Mouse (Mus musculus): ENCODE measurements around the gene Prkg2. TPM values are rescaled to one million over a fixed set of nuclear protein-coding genes. Genes with fewer than 3 reads are reported as not detected.

The Prkg2 gene
- total RNA-seq, 1 experiment: 1.8 TPM

GRCm38 (mm10) chr5:99062582-99062981, 25.4 kb upstream of the Prkg2 start:
- in situ Hi-C loops (cut with MboI; ENCODE audit: low sequenced_read_pairs in 2 of 2, unreplicated experiment in 2 of 2): no loop called here
- Histone ChIP-seq H3K9ac (ENCODE audit: insufficient read depth, low read depth, low read length, poor library complexity, severe bottlenecking) (no peak overlapping the region), H3K4me3 (ENCODE audit: insufficient read depth in 1 of 2, low read depth in 1 of 2, low read length in 2 of 2, poor library complexity in 1 of 2, severe bottlenecking in 1 of 2) (no peak overlapping the region), H3K27ac (ENCODE audit: insufficient read depth, low read depth, low read length, poor library complexity, severe bottlenecking) (no peak overlapping the region), H3K4me1 (ENCODE audit: control insufficient read depth in 2 of 2, insufficient read depth in 2 of 2, low read length in 2 of 2, poor library complexity in 1 of 2) (no peaks in the 10 kb centered on the region), H3K9me3 (ENCODE audit: control insufficient read depth, insufficient read depth, low read depth, low read length) (no peaks in the 10 kb centered on the region), H3K36me3 (ENCODE audit: control insufficient read depth, insufficient read depth, low read length, poor library complexity, severe bottlenecking) (no peaks in the 10 kb centered on the region)
- TF ChIP-seq HCFC1 (IDR thresholded peaks at IDR 0.05; ENCODE audit: borderline replicate concordance, insufficient read depth, low read length) (no peak), CHD2 (IDR thresholded peaks at IDR 0.05; ENCODE audit: low read depth, low read length) (no peak), MAFK (IDR thresholded peaks at IDR 0.05; ENCODE audit: insufficient read depth, low read depth, low read length) (no peak), ZNF384 (IDR thresholded peaks at IDR 0.05; ENCODE audit: low read depth, low read length) (no peak), ZC3H11A (IDR thresholded peaks at IDR 0.05; ENCODE audit: borderline replicate concordance, low read depth, low read length) (no peak)
- DNase-seq (ENCODE audit: low read depth, low spot score): no peak

DNA sequence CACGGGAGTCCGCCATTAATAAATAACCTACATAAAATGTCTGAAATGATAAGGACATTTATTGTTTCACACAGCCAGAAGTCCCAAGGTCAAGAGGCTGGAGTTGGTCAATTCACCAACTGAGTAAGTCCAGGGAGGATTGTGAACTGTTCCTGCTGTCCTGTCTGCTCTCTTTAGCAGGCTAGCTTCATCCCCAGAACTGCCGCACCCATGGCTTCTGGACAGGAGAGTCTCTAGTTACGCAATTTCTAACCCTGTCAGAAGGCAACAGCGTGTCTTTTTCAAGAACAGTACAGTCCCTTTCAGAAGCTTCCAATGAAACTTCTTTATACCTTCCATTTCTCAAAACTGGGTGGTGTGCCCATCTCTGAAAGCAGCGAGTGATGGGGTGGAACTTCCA, 1.9 kb upstream of the Prkg2 start:
- Histone ChIP-seq H3K9me3 (ENCODE audit: control insufficient read depth, insufficient read depth, low read depth, low read length) (no peaks in the 10 kb centered on the region), H3K36me3 (ENCODE audit: control insufficient read depth, insufficient read depth, low read length, poor library complexity, severe bottlenecking) (no peaks in the 10 kb centered on the region), H3K9ac (ENCODE audit: insufficient read depth, low read depth, low read length, poor library complexity, severe bottlenecking) (no peak overlapping the region), H3K4me1 (ENCODE audit: control insufficient read depth in 2 of 2, insufficient read depth in 2 of 2, low read length in 2 of 2, poor library complexity in 1 of 2) (0 out of 4 replicates have a peak, but pooled peaks cover 2% of the 10 kb centered on the region in 2 experiments), H3K4me3 (ENCODE audit: insufficient read depth in 1 of 2, low read depth in 1 of 2, low read length in 2 of 2, poor library complexity in 1 of 2, severe bottlenecking in 1 of 2) (no peak overlapping the region), H3K27ac (ENCODE audit: insufficient read depth, low read depth, low read length, poor library complexity, severe bottlenecking) (no peak overlapping the region)
- TF ChIP-seq ZNF384 (IDR thresholded peaks at IDR 0.05; ENCODE audit: low read depth, low read length) (no peak), CHD2 (IDR thresholded peaks at IDR 0.05; ENCODE audit: low read depth, low read length) (no peak), HCFC1 (IDR thresholded peaks at IDR 0.05; ENCODE audit: borderline replicate concordance, insufficient read depth, low read length) (no peak), MAFK (IDR thresholded peaks at IDR 0.05; ENCODE audit: insufficient read depth, low read depth, low read length) (no peak), ZC3H11A (IDR thresholded peaks at IDR 0.05; ENCODE audit: borderline replicate concordance, low read depth, low read length) (no peak)
- DNase-seq (ENCODE audit: low read depth, low spot score): no peak
- in situ Hi-C loops (cut with MboI; ENCODE audit: low sequenced_read_pairs in 2 of 2, unreplicated experiment in 2 of 2): no loop called here

- no peaks in the 10 kb centered on the region for H3K9me3 ChIP-seq (ENCODE audit: control insufficient read depth, insufficient read depth, low read depth, low read length)
- peak overlapping the region; percentile 65 to 72; a peak in 3 of 4 replicates for H3K4me3 ChIP-seq (ENCODE audit: insufficient read depth in 1 of 2, low read depth in 1 of 2, low read length in 2 of 2, poor library complexity in 1 of 2, severe bottlenecking in 1 of 2)
- H3K27ac ChIP-seq (ENCODE audit: insufficient read depth, low read depth, low read length, poor library complexity, severe bottlenecking): no peak overlapping the region
- peak; percentile 16 for DNase-seq (ENCODE audit: low read depth, low spot score)
- 0 out of 4 replicates have a peak, but pooled peaks cover 0 to 2% of the 10 kb centered on the region in 2 experiments for H3K4me1 ChIP-seq (ENCODE audit: control insufficient read depth in 2 of 2, insufficient read depth in 2 of 2, low read length in 2 of 2, poor library complexity in 1 of 2)
- in situ Hi-C loops (cut with MboI; ENCODE audit: low sequenced_read_pairs in 2 of 2, unreplicated experiment in 2 of 2): no loop called here
- TF ChIP-seq ZNF384 (IDR thresholded peaks at IDR 0.05; ENCODE audit: low read depth, low read length): no peak
- no peak for TF ChIP-seq ZC3H11A (IDR thresholded peaks at IDR 0.05; ENCODE audit: borderline replicate concordance, low read depth, low read length)
- no peak for TF ChIP-seq MAFK (IDR thresholded peaks at IDR 0.05; ENCODE audit: insufficient read depth, low read depth, low read length)
- TF ChIP-seq HCFC1 (IDR thresholded peaks at IDR 0.05; ENCODE audit: borderline replicate concordance, insufficient read depth, low read length): no peak
- no peaks in the 10 kb centered on the region for H3K36me3 ChIP-seq (ENCODE audit: control insufficient read depth, insufficient read depth, low read length, poor library complexity, severe bottlenecking)
- no peak overlapping the region for H3K9ac ChIP-seq (ENCODE audit: insufficient read depth, low read depth, low read length, poor library complexity, severe bottlenecking)
Observed at GRCm38 (mm10) chr5:99037442-99037811, 276 bp upstream of the Prkg2 start.

DNA sequence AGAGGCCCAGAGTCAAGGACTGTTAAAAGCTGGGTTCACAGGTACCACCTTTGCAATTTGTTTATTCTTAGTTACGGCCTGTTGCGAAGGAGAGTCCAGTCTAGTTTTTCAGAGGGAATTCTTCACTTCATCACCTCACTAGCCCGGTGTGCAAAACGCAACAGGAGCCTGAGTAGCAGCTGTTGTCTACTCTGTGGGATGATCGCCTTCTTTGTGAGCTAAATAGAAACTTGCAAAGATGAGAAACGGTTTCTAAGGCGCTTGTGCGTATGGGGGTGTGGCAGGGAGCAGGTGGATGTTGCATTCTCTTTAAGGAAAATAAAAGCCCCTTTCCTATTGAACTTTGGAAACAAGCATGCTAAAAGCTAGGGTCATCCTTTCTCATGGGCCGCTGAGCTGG, 1.2 kb downstream of the Prkg2 start:
- DNase-seq (ENCODE audit: low read depth, low spot score): no peak
- Histone ChIP-seq H3K36me3 (ENCODE audit: control insufficient read depth, insufficient read depth, low read length, poor library complexity, severe bottlenecking) (no peaks in the 10 kb centered on the region), H3K9me3 (ENCODE audit: control insufficient read depth, insufficient read depth, low read depth, low read length) (no peaks in the 10 kb centered on the region), H3K4me1 (ENCODE audit: control insufficient read depth in 2 of 2, insufficient read depth in 2 of 2, low read length in 2 of 2, poor library complexity in 1 of 2) (0 out of 4 replicates have a peak, but pooled peaks cover 0 to 2% of the 10 kb centered on the region in 2 experiments), H3K9ac (ENCODE audit: insufficient read depth, low read depth, low read length, poor library complexity, severe bottlenecking) (no peak overlapping the region), H3K27ac (ENCODE audit: insufficient read depth, low read depth, low read length, poor library complexity, severe bottlenecking) (no peak overlapping the region), H3K4me3 (ENCODE audit: insufficient read depth in 1 of 2, low read depth in 1 of 2, low read length in 2 of 2, poor library complexity in 1 of 2, severe bottlenecking in 1 of 2) (no peak overlapping the region)
- TF ChIP-seq MAFK (IDR thresholded peaks at IDR 0.05; ENCODE audit: insufficient read depth, low read depth, low read length): no peak
- no peak for TF ChIP-seq CHD2 (IDR thresholded peaks at IDR 0.05; ENCODE audit: low read depth, low read length)
- no peak for TF ChIP-seq HCFC1 (IDR thresholded peaks at IDR 0.05; ENCODE audit: borderline replicate concordance, insufficient read depth, low read length)
- no peak for TF ChIP-seq ZC3H11A (IDR thresholded peaks at IDR 0.05; ENCODE audit: borderline replicate concordance, low read depth, low read length)
- no peak for TF ChIP-seq ZNF384 (IDR thresholded peaks at IDR 0.05; ENCODE audit: low read depth, low read length)
- in situ Hi-C loops (cut with MboI; ENCODE audit: low sequenced_read_pairs in 2 of 2, unreplicated experiment in 2 of 2): no loop called here
